Mouse (Mus musculus) bone marrow, adult 2 months (tissue): ENCODE data around the gene Ptpn6. TPM values are rescaled to one million over a fixed set of nuclear protein-coding genes. Genes with fewer than 3 reads are reported as not detected.

ENCODE experiments used
- H3K27ac ChIP-seq: fragments of 200-500 bp; 2 replicates; pipeline ENCODE4 v1.5.1; 2012; ENCODE audit warnings: low read depth, mild to moderate bottlenecking, control low read depth, inconsistent platforms, low read length; ENCODE audit not compliant: control insufficient read depth, poor library complexity, insufficient read depth
- H3K4me1 ChIP-seq: fragments of 200-500 bp; 2 replicates; pipeline ENCODE4 v1.6.1; 2011; ENCODE audit warnings: low read length; ENCODE audit not compliant: control insufficient read depth, insufficient read depth
- H3K4me3 ChIP-seq: fragments of 200-500 bp; replicated peaks from 2 replicates; pipeline ENCODE3; 2011; ENCODE audit warnings: mild to moderate bottlenecking, low read depth, low read length, control low read depth; ENCODE audit not compliant: control insufficient read depth
- CTCF ChIP-seq: fragments of 200-500 bp; IDR thresholded peaks from 2 replicates; pipeline ENCODE4 v1.5.1; 2011; ENCODE audit warnings: low read length, control low read depth; ENCODE audit not compliant: control insufficient read depth, insufficient read depth
- POLR2A ChIP-seq: fragments of 200-500 bp; IDR thresholded peaks from 2 replicates; pipeline ENCODE4 v1.6.1; 2011; ENCODE audit warnings: low read depth, mild to moderate bottlenecking, control low read depth, low read length, borderline replicate concordance; ENCODE audit not compliant: control insufficient read depth
- WGBS: fragments of 180-500 bp; shearing (Covaris S2); methylation state at CpG from one replicate; pipeline ENCODE4 v1.1.7; 2018; 5-methylcytosine and 5-hydroxymethylcytosine counted together
- polyA plus RNA-seq: library from polyadenylated mRNA; stranded (reverse); fragments of >200 nt; gene quantifications from 2 replicates; pipeline ENCODE4 v1.2.4, GENCODE M21; 2011; ENCODE audit warnings: low replicate concordance; ENCODE audit not compliant: missing spikeins, insufficient read depth, insufficient read length

Ptpn6 gene
- polyA plus RNA-seq, 1 experiment = 439 TPM

DNA sequence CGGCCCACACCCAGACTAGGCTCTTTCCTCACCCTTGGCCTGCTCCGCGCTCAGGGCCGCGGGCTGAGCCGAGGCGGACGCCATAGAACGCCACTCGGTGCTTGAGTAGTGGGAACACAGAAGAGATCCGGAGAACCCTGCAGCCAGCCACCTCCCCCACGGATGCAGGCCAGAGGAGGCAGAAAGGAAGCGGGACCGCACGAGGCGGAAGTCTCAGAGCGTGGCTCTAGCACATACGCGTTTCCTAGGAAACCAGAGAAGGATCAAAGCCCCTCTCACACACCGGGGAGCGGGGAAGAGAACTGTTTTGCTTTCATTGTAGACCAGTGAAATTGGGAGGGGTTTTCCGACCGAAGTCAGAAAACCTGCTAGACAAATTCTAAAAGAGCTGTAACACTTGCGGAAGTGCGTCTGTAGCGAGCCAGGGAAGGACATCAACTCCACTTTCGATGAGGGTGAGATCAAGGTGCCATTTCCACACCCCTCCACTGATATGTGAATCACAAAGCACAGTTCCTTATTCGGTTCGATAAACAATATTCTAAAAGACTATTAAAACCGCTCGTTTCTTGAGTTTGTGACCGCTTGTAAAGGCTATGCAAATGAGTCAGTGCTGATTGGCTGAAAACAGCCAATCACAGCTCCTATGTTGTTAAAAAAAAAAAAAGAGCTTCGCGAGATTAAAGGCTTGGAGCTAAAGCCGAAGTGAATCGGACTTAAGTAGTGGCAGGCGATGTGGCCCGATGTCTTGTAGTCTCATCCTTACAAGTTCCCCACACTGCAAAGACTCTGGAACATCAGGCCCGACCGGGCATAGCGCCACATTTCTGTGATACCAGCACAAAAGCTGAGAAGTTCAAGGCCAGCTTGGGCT lies 2.6 kb upstream of the Ptpn6 start, which contains the start of gene Grcc10:
TSS of gene Grcc10 (minus strand) at position 487 of the 874 bp plus-strand sequence.
- Histone ChIP-seq H3K27ac (peak within 1 kb of the TSS; percentile 97), H3K4me1 (peaks cover 6% of the 10 kb centered on the region), H3K4me3 (peak within 1 kb of the TSS; percentile 83)
- under 1% methylated on average over 41 of the region's 41 CpGs for WGBS
- TF ChIP-seq CTCF (no peak), POLR2A (peak; percentile 56)

GRCm38 (mm10) chr6:124740211-124740887 lies 1.8 kb upstream of the Ptpn6 start:
- TF ChIP-seq POLR2A (no peak), CTCF (peak; percentile 44)
- peaks cover 6% of the 10 kb centered on the region for H3K4me1 ChIP-seq
- H3K27ac ChIP-seq = peak overlapping the region; percentile 97
- 1% methylated on average over 29 of the region's 29 CpGs for WGBS
- H3K4me3 ChIP-seq = peak overlapping the region; percentile 83

GRCm38 (mm10) chr6:124739231-124739796 lies 800 bp upstream of the Ptpn6 start:
- peaks cover 8% of the 10 kb centered on the region for H3K4me1 ChIP-seq
- WGBS = 78% methylated on average over 10 of the region's 10 CpGs
- no peak for TF ChIP-seq CTCF
- TF ChIP-seq POLR2A = no peak
- H3K4me3 ChIP-seq = no peak overlapping the region
- peak overlapping the region; percentile 55 for H3K27ac ChIP-seq

GRCm38 (mm10) chr6:124737040-124737439 lies 1.5 kb downstream of the Ptpn6 start:
- 85% methylated on average over 11 of the region's 11 CpGs for WGBS
- TF ChIP-seq CTCF = no peak
- no peak for TF ChIP-seq POLR2A
- Histone ChIP-seq H3K4me3 (no peak overlapping the region), H3K27ac (no peak overlapping the region), H3K4me1 (peaks cover 11% of the 10 kb centered on the region)

GRCm38 (mm10) chr6:124734417-124734816 lies 4.1 kb downstream of the Ptpn6 start:
- WGBS = 59% methylated on average over 3 of the region's 3 CpGs
- TF ChIP-seq POLR2A (no peak), CTCF (no peak)
- no peak overlapping the region for H3K27ac ChIP-seq
- H3K4me3 ChIP-seq = no peak overlapping the region
- H3K4me1 ChIP-seq = peaks cover 10% of the 10 kb centered on the region

DNA sequence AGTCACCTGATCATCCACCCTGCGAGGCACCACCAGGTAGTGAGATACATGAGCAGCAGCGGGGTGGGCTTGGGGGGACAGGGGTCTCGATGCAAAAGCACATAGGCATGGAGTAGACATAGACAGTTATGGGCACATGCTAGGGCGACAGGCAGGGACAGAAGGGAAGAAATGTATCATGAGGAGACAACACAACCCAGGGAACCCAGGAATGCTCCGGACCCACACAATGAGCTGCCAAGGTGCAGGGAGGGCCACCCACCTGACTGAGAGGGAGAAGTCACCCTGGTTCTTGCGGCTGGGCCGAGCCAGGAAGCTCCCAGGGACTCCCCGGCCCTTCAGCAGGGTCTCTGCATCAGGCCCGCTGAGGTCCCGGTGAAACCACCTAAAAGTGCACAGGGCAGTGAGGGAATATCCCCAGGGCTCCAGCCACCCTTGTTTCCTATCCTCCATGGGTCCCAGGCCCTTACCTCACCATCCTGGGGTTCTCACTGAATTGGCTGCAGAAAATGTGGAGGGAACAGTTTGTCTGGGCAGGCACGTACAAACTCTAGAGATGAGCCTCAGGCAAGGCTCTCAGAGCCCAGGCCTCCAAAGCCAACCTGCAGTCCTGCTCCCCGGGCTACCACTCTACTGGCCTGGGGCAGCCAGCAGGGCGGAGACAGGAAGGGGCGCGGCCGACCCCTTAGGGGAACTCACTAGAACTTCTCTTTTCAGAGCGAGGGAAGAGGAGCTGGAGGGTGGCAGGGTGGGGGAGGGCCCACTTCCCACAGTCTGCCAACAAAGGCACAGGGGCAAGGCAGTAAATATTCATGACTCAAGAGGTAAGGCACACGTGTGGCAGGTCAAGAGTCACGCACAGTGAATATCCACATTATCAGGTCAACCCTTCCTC lies 5.8 kb downstream of the Ptpn6 start:
- H3K4me1 ChIP-seq = peaks cover 10% of the 10 kb centered on the region
- H3K4me3 ChIP-seq = peak overlapping the region; percentile 87
- TF ChIP-seq CTCF (0 out of 2 replicates have a peak, but pooled peaks have one; percentile 3), POLR2A (peak; percentile 98; the same call in 1 of the 2 replicates)
- WGBS = 1% methylated on average over 19 of the region's 19 CpGs
- peak overlapping the region; percentile 92 for H3K27ac ChIP-seq

DNA sequence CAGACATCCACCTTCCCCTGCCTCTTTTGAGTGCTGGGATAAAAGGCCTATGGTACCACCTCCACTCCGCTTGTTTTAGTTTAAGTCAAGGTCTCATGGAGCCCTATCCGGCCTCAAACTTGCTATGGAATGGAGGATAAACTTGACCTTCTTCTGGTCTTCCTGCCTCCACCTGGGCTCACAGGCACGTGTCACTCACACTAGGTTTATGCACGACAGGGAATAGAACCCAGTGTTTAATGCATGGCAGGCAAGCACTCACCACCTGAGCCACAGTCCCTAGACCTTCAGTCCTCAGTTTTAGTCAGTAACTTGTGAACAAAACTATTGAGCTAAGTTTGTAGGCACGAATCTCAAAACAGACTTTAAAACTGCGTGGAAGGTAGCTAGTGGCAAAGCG lies 7.5 kb downstream of the Ptpn6 start:
- H3K27ac ChIP-seq = peak overlapping the region; percentile 92; the same call in 1 of the 2 replicates

More for the DNA sequence above, 7.5 kb downstream of the Ptpn6 start:
- TF ChIP-seq CTCF (no peak), POLR2A (no peak)
- 65% methylated on average over 7 of the region's 7 CpGs for WGBS
- H3K4me3 ChIP-seq = peak overlapping the region; percentile 87
- H3K4me1 ChIP-seq = peaks cover 10% of the 10 kb centered on the region
